Mouse (Mus musculus) kidney, embryonic 14.5 days (tissue): ENCODE data around the gene Mest. TPM values are rescaled to one million over a fixed set of nuclear protein-coding genes. Genes with fewer than 3 reads are reported as not detected.

Experiments used
- ATAC-seq: fragments of 200-750 bp; cut with Nextera tagmentation; 2 replicates; pipeline ENCODE4 v1.8.0; 2017; ENCODE audit warnings: moderate number of reproducible peaks, mild to moderate bottlenecking, moderate TSS enrichment, moderate library complexity; ENCODE audit not compliant: low FRiP score, low TSS enrichment
- H3K27ac ChIP-seq: fragments of 300-500 bp; sonication (generic); 2 replicates; pipeline ENCODE4 v1.5.1; 2014; ENCODE audit warnings: low read depth, mild to moderate bottlenecking, low read length, moderate library complexity, mixed read lengths
- H3K27me3 ChIP-seq: fragments of 300-500 bp; sonication (generic); 2 replicates; pipeline ENCODE4 v1.6.1; 2014; ENCODE audit warnings: mild to moderate bottlenecking, low read length; ENCODE audit not compliant: control insufficient read depth, insufficient read depth
- H3K36me3 ChIP-seq: fragments of 300-500 bp; sonication (generic); 2 replicates; pipeline ENCODE4 v1.6.1; 2014; ENCODE audit warnings: low read length, mixed read lengths; ENCODE audit not compliant: control insufficient read depth, insufficient read depth
- H3K4me1 ChIP-seq: fragments of 300-500 bp; sonication (generic); 2 replicates; pipeline ENCODE4 v1.6.1; 2014; ENCODE audit warnings: low read length, mixed read lengths; ENCODE audit not compliant: control insufficient read depth, insufficient read depth
- H3K4me2 ChIP-seq: fragments of 300-500 bp; sonication (generic); replicated peaks from 2 replicates; pipeline ENCODE4 v1.6.1; 2014; ENCODE audit warnings: low read depth, mild to moderate bottlenecking, low read length
- H3K4me3 ChIP-seq: fragments of 300-500 bp; sonication (generic); 2 replicates; pipeline ENCODE4 v1.5.1; 2014; ENCODE audit warnings: mild to moderate bottlenecking, low read length
- H3K9ac ChIP-seq: fragments of 300-500 bp; sonication (generic); 2 replicates; pipeline ENCODE4 v1.6.1; 2014; ENCODE audit warnings: low read depth, mild to moderate bottlenecking, low read length, moderate library complexity
- H3K9me3 ChIP-seq: fragments of 300-500 bp; sonication (generic); 2 replicates; pipeline ENCODE4 v1.6.1; 2016; ENCODE audit warnings: low read length; ENCODE audit not compliant: control insufficient read depth
- WGBS: fragments of 180-500 bp; shearing (Covaris S2); extraction: QIAGEN DNeasy Blood & Tissue Kit; methylation state at CpG from one replicate; pipeline ENCODE4 v1.1.7; 2014; 5-methylcytosine and 5-hydroxymethylcytosine counted together
- polyA plus RNA-seq: library from polyadenylated mRNA; unstranded; fragments of >200 nt; fragmentation: Nextera tagmentation; extraction: Ambion mirVana; gene quantifications from 2 replicates; pipeline ENCODE4 v1.2.1, GENCODE M21; 2014

The Mest gene
- 2,297 and 2,617 TPM in 2 replicates for polyA plus RNA-seq

DNA sequence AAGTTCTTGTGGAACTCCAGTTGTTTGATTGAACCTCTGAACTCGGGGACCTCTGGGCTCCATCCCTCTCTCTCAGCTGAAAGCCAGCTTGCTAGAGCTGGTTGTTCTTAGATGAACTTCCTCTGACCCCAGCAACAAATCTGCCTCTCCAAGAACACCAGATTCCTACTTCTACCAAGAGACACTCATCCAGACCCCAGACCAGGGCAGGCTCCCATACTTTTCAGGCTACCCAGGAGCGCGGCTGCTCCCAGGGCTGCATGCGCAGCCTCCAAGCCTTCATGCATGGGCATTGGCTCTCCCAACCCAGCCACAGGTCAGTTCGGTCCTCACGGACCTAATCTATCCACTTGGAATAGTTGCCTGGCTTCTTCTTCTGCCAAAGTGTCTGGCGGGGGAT, at the start of gene Mest:
TSS of gene Mest (plus strand) at position 217 of the 400 bp plus-strand sequence.
- Histone ChIP-seq H3K9ac (no peak within 1 kb of the TSS), H3K4me2 (no peak within 1 kb of the TSS), H3K27ac (peak within 1 kb of the TSS; percentile 51), H3K4me3 (no peak within 1 kb of the TSS), H3K27me3 (no peaks in the 10 kb centered on the region), H3K36me3 (no peaks in the 10 kb centered on the region), H3K4me1 (peaks cover 21% of the 10 kb centered on the region), H3K9me3 (no peaks in the 10 kb centered on the region)
- 53% methylated on average over 7 of the region's 7 CpGs for WGBS
- peak; percentile 52; the same call in 1 of the 2 replicates for ATAC-seq

DNA sequence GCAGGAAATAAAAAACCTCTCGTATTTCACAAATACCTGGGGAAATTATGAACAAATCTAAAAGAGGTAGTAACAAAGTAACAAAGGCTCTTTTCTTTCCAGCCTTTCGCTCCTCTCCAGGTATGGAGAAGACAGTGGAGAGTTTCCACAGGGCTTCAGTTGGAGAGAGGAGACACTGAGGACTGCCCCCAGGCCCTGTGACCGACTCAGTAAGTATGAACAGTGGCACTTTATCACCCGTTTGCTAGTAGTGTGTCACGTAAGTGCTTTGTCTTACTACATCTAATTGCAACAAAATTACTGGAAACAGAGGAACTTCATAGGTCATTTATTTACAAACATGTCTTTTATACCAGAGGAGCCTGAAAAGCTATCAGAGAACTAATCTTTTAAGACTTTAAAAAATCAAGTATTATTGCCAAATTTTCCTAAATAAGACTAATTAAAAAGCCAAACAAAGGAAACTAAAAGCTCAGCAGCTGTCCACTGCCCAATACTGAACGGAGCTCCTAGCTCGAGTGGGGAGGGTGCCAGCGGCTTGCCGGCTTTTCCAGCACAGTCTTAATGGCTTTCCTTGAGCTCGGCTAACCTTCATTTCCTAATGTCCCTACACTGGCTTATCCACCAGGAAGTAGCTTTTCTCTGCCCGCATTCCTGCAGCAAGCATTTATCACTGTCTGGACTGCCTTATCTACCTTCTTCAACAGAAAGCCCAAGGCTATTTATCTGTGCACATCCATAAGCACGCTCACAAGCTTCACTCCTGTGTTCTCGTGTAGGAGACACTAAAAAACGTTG, 49.4 kb upstream of the Mest start:
- H3K27ac ChIP-seq = peak overlapping the region; percentile 86
- H3K27me3 ChIP-seq = no peaks in the 10 kb centered on the region
- no peak overlapping the region for H3K4me3 ChIP-seq
- H3K4me2 ChIP-seq = peak overlapping the region; percentile 24; the same call in 1 of the 2 replicates
- H3K36me3 ChIP-seq = no peaks in the 10 kb centered on the region
- 20% methylated on average over 14 of the region's 14 CpGs for WGBS
- peaks cover 36% of the 10 kb centered on the region for H3K4me1 ChIP-seq
- H3K9ac ChIP-seq = peak overlapping the region; percentile 40; the same call in 1 of the 2 replicates
- no peaks in the 10 kb centered on the region for H3K9me3 ChIP-seq
- peak; percentile 68; the same call in 1 of the 2 replicates for ATAC-seq

DNA sequence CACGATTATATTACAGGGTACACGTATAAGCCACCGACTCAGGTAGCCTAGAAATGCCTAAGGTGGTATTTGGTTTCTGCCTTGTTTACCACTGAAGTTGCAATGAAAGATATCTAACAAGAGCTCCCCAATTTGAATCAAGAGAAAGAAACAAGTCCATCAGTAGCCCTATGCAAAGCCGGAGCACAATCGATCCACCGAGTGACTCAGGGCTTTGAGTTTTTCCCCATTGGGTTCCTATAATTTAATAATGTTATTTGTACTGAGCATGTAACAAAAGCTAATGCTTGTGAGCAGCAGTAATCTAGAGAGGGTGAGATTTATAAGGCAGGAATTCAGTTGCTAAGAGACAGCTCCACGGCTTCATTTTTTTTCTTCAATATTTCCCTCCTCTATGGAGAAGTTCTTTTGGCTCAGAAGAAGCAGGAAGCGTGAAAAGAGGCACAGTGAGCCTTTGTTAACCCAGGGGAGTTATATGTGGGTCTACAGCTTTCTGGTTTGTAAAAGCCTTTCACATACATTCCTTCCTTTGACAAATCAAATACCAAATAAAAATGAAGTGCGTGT, 48.5 kb upstream of the Mest start:
- no peaks in the 10 kb centered on the region for H3K36me3 ChIP-seq
- no peaks in the 10 kb centered on the region for H3K9me3 ChIP-seq
- no peak overlapping the region for H3K4me3 ChIP-seq
- peak overlapping the region; percentile 86 for H3K27ac ChIP-seq
- H3K27me3 ChIP-seq = no peaks in the 10 kb centered on the region
- peaks cover 43% of the 10 kb centered on the region for H3K4me1 ChIP-seq
- H3K4me2 ChIP-seq = no peak overlapping the region
- ATAC-seq = no peak
- 52% methylated on average over 9 of the region's 9 CpGs for WGBS
- H3K9ac ChIP-seq = peak overlapping the region; percentile 40; the same call in 1 of the 2 replicates

DNA sequence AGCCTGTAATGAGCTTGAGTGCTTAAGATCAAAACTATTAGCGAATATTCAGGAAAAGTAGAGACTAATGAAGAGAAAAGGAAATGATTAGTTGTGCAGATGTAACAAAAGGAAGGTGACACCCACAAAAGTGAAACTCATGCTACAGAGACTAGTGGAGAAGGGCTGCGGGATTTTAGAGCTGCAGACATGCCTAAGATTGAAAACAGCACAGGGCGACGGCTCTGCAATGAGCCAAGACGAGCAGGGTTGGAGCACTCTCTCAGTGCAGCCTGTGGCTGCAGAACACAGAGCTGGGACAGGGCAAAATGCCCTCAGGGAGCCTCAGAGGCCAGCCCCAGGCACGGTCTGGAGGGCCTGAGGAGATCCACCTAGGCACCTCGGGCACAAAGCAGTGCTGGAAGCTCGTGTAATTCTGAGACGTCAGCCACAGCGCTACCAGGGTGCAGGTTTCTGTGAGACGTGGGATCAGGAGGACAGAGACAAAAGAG, 48.0 kb upstream of the Mest start:
- 0 out of 2 replicates have a peak overlapping the region, but pooled peaks have one; percentile 1 for H3K4me2 ChIP-seq
- no peak for ATAC-seq

DNA sequence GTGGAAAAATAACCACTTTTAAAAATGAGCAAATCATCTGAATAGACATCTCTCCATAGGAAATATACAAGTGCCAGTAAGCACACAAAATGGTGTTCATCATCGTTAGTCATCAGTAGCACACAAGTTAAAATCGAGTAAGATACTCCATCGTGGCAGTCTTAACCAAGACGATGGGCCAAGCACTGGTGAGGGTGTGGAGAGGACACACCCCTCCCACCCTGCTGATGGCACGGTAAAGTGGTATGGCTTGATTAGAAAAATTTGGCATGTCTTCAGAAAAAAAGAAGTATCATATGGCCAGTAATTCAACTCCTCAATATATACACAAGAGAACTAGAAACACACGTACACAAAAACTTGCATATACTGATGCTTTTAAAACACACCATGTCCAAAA, 46.8 kb upstream of the Mest start:
- no peak overlapping the region for H3K4me2 ChIP-seq
- H3K9me3 ChIP-seq = no peaks in the 10 kb centered on the region
- 83% methylated on average over 6 of the region's 6 CpGs for WGBS
- H3K9ac ChIP-seq = no peak overlapping the region
- no peak overlapping the region for H3K4me3 ChIP-seq
- peaks cover 51% of the 10 kb centered on the region for H3K4me1 ChIP-seq
- no peak for ATAC-seq
- H3K27me3 ChIP-seq = no peaks in the 10 kb centered on the region
- H3K27ac ChIP-seq = no peak overlapping the region
- no peaks in the 10 kb centered on the region for H3K36me3 ChIP-seq

More for the DNA sequence above, 48.0 kb upstream of the Mest start:
- H3K4me1 ChIP-seq = peaks cover 45% of the 10 kb centered on the region
- no peak overlapping the region for H3K4me3 ChIP-seq
- H3K27me3 ChIP-seq = no peaks in the 10 kb centered on the region
- peak overlapping the region; percentile 32; the same call in 1 of the 2 replicates for H3K9ac ChIP-seq
- 28% methylated on average over 11 of the region's 11 CpGs for WGBS
- peak overlapping the region; percentile 86 for H3K27ac ChIP-seq
- no peaks in the 10 kb centered on the region for H3K9me3 ChIP-seq
- H3K36me3 ChIP-seq = no peaks in the 10 kb centered on the region

DNA sequence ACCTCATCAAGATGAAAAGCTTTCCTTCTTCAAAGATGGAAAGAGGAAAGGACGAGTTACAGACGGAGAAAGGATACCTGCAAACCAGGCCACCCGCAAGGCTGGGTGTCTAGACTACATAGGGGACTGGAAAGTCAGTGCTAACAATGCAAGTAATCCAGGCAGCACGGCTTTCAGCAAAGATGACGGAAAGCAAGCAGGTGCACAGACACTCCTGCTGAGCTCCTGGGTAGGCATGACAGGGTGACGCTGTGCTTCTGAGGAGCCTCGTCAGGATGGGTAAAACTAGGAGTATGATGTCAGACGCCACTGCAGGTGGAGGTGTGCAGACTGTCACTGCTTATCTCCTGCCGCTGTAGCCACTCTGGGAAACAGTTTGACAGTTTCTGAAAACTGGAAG, 45.8 kb upstream of the Mest start:
- Histone ChIP-seq H3K4me3 (no peak overlapping the region), H3K36me3 (no peaks in the 10 kb centered on the region), H3K9ac (no peak overlapping the region), H3K4me2 (no peak overlapping the region), H3K27ac (no peak overlapping the region), H3K9me3 (no peaks in the 10 kb centered on the region), H3K4me1 (peaks cover 55% of the 10 kb centered on the region), H3K27me3 (no peaks in the 10 kb centered on the region)
- no peak for ATAC-seq
- WGBS = 86% methylated on average over 9 of the region's 9 CpGs

DNA sequence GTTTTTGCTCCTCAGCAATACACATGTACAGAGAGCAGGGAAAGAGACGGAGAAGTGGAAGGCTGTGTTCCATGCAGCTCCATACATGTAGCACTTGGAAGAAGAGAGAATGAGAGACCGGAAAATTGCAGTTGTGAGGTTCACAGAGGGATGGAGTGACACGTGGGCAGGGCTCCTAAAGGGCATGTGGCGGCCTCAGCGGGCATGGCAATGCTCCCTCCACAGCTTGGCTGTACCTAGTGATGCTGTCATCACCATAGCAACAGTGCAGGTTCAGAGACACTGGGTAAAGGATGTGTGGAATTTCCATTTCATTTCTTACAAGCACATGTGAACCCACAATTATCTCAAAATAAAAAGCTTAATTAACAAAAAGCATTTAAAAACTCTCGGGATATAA, 44.9 kb upstream of the Mest start:
- no peak overlapping the region for H3K4me3 ChIP-seq
- H3K4me2 ChIP-seq = no peak overlapping the region
- 0 out of 2 replicates have a peak overlapping the region, but pooled peaks have one; percentile 3 for H3K27ac ChIP-seq
- H3K9me3 ChIP-seq = no peaks in the 10 kb centered on the region
- H3K36me3 ChIP-seq = no peaks in the 10 kb centered on the region
- no peaks in the 10 kb centered on the region for H3K27me3 ChIP-seq
- WGBS = 77% methylated on average over 6 of the region's 6 CpGs
- H3K4me1 ChIP-seq = peaks cover 53% of the 10 kb centered on the region
- no peak for ATAC-seq
- H3K9ac ChIP-seq = no peak overlapping the region

DNA sequence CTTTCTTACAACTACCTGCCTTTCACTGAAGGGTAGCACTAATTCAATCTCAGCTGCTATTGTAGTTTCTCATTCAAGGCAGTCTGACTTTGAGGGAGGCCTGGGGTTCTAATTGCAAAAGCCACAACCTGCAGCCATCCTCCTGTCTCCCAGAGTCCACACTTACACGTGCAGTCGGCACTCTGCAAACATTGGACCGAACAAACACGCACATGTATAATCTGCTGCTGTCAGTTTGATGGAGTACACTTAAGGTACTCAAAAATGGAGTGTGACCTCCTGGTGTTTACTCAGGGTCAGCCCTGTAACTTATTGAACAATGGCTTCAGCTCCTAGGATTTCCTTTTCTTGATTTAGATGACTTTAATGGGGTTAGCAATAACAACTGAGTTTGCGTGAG, 43.8 kb upstream of the Mest start:
- ATAC-seq = peak; percentile 56; the same call in 1 of the 2 replicates
- Histone ChIP-seq H3K27ac (peak overlapping the region; percentile 79; the same call in 1 of the 2 replicates), H3K9me3 (no peaks in the 10 kb centered on the region), H3K27me3 (no peaks in the 10 kb centered on the region), H3K4me2 (no peak overlapping the region), H3K9ac (no peak overlapping the region), H3K4me1 (peaks cover 43% of the 10 kb centered on the region), H3K36me3 (no peaks in the 10 kb centered on the region), H3K4me3 (no peak overlapping the region)
- 16% methylated on average over 5 of the region's 5 CpGs for WGBS

DNA sequence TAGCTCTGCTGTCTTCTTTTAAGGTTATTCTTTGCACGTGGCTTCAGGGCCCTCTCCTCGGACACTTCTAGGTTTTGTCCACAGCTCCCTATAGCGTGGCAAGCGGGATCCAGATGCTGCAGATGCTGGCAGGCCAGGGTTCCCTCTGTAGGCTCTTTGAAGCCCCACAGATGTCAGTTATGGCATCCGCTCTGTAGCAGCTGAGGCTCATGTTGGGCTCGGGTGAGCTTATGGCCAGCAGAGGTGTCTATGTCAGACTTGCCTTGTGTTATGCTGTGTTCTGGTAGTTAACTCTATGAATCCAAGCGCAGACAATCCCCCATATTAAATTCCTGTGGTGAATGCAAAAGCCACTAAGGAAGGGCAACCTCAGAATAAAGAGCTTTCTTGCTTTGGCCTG, 42.9 kb upstream of the Mest start:
- H3K36me3 ChIP-seq = no peaks in the 10 kb centered on the region
- H3K4me3 ChIP-seq = no peak overlapping the region
- H3K9ac ChIP-seq = no peak overlapping the region
- H3K4me2 ChIP-seq = no peak overlapping the region
- no peaks in the 10 kb centered on the region for H3K9me3 ChIP-seq
- peak; percentile 45; the same call in 1 of the 2 replicates for ATAC-seq
- no peaks in the 10 kb centered on the region for H3K27me3 ChIP-seq
- WGBS = 37% methylated on average over 7 of the region's 7 CpGs
- H3K27ac ChIP-seq = peak overlapping the region; percentile 79
- H3K4me1 ChIP-seq = peaks cover 34% of the 10 kb centered on the region
